Mouse (Mus musculus) layer of hippocampus, postnatal 25 days (tissue): ENCODE results near the gene Fat3. TPM values are rescaled to one million over a fixed set of nuclear protein-coding genes. Genes with fewer than 3 reads are reported as not detected.
A peak's percentile ranks its signal among the peaks of the same experiment; 100 is the strongest.

Experiments used
- DNase-seq, 2 experiments: peaks; one replicate each; pipeline ENCODE4 v3.0.0; 2022; ENCODE audit warnings: mixed read lengths in 2 of 2, low spot score in 1 of 2; ENCODE audit errors: extremely low spot score in 1 of 2
- total RNA-seq, 2 experiments: library from RNA; stranded (reverse); gene quantifications; 2 replicates each; pipeline ENCODE4 v1.2.3; 2021

Gene Fat3
- 10 to 100 TPM; 31.0 to 40.9 TPM for total RNA-seq

DNA sequence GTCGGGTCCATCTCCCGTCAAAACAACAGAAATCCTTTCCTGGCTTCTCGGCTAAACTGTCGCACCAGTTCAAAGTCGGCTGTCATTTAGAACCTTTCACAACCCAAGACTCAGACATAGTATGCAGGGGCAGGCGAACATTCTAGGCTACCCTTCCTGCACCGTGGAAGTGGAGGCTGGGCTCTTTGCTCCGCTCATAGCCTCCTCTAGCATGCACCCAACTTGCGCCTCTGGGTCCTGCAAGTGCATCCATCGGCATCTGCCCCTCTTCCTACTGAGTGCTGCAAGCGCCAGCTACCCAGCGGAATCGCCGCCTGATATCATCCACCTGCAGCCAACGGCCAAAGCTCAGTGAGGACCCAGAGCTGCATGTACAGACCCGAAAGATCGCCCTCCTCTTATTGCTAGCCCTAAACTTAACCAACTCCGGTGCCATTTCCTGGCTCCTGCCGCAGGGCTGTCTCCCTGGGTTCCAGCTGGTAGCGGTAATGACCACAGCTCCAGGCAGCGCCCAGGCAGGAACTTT lies at the start of gene Fat3:
Gene Fat3 (minus strand): TSS at position 100 of the 526 bp plus-strand sequence.
- peak; percentile 27 to 58 for DNase-seq

- no peak for DNase-seq
Measured at GRCm38 (mm10) chr9:16532884-16533283, 31.8 kb upstream of the Fat3 start.

GRCm38 (mm10) chr9:16517543-16517942 lies 16.5 kb upstream of the Fat3 start:
- DNase-seq: no peak

DNA sequence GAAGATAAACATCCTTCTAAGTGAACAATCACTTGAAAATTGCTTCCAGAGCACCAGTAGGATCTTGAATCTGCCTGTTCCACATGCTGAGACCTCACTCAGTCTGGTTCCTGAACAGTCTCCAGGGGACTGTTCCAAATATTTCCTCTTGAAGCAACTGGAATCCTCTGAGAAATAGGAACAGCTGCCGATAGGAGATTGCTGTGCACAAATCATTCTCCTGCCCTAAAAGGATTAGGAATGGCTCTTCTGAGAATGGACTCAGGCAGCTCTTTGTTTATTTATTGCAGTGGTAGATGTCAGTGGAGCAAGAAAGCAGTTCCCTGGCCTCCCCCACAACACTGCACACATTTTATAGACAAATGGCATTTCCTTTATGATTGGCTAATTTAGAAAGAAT lies 10.9 kb upstream of the Fat3 start:
- DNase-seq: no peak

- no peak for DNase-seq
Measured at GRCm38 (mm10) chr9:16503776-16504175, 2.7 kb upstream of the Fat3 start.

DNA sequence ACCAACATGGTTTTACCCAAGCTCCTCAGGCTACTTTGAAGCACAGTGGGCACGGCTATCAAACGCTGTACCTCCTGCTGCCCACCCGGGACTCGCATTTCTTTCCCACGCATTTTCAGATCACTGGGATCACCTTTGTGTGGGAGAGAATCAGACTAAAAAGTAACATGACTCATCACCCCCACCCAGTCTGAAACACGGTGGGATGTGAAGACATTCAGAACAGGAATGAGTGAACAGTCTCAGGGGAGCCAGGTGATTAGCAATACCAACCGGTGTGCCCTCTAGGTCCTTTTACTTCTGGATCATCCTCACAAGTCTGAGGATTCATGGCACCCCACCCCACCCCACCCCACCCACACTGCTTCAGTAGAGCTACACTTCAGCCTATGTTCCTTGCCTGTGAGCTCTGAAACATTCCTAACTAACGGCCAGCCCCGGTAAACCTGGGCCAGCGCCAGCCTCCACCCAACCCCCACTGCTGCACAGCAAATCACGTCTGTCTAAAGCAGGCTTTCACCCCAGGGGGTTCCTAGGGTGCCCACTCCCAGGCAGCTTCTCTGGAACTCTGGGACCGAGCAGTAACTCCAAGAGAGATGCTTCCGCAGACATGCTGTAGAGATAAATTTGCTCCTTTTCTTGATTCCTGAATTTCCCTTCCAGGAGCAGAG lies 1.7 kb upstream of the Fat3 start:
- no peak for DNase-seq

- peak; percentile 62 to 74 for DNase-seq
Measured at GRCm38 (mm10) chr9:16501990-16502672, 1.0 kb upstream of the Fat3 start.

DNA sequence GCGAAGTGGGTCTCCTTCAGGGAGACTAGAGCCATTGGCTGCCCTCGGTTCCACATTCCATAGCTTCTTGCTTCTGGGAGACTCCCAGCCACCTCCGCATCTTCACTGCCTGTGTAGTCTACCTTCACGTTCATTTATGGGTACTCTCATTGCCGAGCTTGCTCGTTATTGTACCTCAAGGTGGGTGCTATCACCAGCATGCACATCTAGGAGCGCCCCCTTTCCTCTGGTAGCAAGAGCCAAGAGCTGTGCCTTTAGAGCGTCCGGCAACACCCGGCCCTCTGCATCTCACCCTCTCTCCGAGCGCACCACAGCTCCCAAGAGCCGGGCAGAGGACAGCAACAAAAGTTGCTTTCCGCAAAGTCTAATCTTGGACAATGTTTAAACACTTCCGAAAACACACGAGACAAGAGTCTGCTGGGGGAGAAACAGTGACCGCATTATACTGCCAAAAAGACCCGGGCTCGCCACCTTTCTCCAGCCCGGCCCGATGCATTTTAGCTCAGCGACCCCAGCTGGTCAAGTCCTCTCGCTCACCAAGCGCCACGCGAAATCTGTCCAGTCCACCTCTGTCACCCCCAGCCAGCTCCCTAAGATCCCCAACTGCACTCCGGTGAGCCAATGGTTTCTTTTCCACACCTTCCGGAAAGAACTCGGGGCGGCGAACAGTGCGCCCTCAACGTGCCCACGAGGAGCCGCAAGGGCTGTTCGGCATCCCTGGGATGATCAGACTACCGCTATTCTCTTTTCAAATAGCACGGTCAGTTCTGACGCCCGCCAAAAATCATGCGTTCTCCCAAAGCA lies 501 bp downstream of the Fat3 start:
- DNase-seq: peak; percentile 51 to 52

DNA sequence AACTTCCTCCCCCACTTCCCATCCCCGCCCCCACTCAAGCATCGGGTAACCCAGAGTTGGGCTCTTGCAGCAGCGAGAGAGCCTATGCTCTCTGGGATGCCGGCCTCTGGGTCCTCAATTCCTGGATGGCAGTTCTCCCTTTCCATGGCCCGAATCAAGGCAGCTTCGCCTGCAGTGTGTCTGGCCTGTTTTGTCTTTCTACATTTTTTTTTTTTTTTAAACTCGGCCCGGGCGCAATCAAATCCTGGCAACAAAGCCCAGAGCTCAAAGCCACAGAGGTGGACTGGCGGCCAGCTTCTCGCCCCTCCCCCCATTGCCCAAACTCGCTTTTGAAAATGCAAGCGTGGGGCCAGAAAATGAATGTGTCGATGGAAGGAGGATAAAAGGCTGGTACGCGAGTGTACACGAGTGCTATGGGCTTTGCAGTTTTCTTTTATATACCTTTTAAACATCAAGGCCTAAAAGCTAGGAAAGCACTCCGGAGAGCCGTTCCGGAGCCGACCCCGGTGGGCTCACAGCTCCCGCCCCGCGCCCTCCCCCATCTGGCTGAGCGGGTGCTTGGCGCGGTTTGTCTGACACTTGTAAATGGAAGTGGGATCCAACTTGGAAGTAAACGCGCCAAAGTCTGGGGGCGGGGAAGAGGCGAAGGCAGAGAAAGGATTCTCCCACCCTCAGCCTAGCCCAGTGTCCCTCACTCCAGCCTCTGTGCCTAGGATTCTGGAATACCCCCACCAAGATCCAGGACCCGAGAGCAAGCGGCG lies 1.3 kb downstream of the Fat3 start:
- DNase-seq: peak; percentile 42 to 54

- DNase-seq: no peak
Measured at GRCm38 (mm10) chr9:16498876-16499275, 2.2 kb downstream of the Fat3 start.

GRCm38 (mm10) chr9:16497361-16497760 lies 3.7 kb downstream of the Fat3 start:
- DNase-seq: no peak

DNA sequence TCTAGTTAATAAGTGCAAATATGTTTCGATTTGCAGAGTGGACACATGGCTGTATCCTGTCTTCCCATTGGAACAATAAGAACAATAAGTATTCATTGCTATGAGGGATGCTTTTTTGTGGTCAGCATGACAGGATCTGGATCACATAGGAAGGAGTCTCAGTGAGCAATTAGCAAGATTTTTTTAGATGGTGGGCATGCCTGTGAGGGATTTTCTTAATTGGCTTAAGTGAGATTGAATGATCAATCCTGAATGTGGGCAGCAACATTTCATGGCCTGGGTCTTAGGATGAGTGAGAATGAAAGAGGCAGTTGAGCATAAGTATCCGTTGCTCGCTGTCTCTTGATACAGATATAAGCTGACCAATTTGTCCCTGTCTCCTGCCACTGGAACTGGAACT lies 4.8 kb downstream of the Fat3 start:
- no peak for DNase-seq

- DNase-seq: no peak
Measured at GRCm38 (mm10) chr9:16489661-16490060, 11.4 kb downstream of the Fat3 start.

DNA sequence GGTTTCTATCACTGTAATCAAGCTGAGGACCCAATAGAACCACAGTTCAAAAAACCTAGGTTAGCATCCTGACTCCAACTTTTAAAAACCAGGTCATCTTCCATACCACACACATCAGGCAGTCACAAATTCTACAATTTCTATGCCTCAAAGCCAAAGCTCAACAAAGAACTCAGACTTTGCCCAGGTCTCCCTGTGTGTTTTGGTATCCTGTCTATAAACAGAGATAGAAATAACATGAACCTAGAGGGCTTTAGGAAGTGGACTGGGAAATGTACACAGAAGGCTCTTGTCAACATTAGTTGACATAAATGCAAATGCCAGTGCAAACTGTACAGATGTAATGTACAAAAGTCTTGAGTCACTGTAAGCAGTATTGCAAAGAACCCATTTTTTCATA lies 13.5 kb downstream of the Fat3 start:
- no peak for DNase-seq

GRCm38 (mm10) chr9:16486229-16486628 lies 14.9 kb downstream of the Fat3 start:
- no peak for DNase-seq

DNA sequence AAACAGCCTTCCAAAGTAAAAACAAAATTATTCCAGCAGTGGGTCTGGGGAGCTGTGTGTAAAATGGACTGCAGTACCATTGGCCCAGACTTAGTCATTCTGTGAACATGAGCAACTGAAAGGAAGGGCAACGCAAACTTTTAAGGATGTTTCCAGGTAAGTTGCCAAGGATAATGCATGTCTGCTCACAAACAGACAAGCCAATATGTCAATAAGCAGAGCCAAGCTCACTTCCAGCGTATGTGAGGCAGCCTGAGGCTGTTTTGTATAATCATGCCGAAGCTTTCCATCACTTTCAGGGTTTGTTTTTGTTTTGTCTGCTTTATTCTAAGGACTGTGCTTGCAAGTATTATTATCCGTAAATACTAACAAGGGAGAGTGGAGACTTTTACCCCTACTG lies 15.9 kb downstream of the Fat3 start:
- DNase-seq: no peak

DNA sequence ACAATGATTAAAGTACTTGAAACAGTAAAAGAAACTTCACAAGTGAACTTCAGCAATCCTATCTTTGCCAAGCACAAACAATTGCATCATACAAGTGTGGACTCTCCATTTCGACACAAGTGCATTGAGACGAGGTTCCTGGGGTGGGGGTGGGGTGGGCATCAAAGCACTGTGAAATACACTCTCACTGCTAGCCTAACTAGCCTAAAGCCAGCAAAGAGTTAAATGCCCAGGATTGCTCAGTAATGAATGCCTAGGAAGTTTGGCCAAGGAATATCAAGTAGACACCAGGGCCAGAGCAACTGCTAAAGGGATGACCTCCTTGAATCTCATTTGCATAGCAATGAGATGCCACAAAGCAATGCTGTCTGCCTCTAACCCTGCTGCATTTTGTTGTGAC lies 16.3 kb downstream of the Fat3 start:
- no peak for DNase-seq

DNA sequence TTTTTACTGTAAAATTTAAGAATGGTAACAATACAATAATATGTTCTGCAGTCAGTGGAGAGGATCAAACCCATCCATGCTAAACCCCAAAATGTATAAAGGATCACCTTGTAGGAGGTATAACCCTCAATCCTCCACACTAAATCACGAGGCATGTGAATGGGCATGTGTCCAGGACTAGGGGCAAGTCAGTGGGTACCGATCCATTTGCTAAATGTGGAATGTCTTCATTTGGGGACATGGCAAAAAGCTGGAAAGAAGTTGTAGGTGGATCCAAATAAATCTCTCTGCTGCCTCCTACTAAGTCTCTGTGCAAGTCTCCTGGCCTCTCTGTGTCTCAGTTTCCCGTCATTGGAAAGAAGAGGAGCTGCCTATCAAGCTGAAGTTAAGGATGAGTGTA lies 39.6 kb downstream of the Fat3 start:
- no peak for DNase-seq

GRCm38 (mm10) chr9:16460591-16460990 lies 40.5 kb downstream of the Fat3 start:
- no peak for DNase-seq

DNA sequence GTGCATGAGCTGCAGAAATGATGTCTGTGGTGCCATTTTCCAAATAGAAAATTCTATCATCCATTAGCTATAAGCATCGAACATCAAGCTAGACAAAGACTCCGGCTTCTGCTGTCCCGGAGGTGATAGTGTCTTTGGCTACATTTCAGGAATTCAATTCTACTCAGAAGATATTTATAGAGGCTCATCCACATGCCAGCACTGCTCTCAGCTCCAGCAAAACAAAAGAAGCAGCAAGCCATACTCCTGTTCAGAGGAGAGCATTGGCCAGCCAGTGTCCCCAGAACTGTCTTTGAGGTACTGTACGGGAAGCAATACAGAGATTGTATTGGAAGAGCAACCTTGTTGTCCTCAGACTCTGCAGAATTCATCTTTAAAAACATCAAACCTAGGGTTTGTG lies 59.2 kb downstream of the Fat3 start:
- no peak for DNase-seq
